Mouse (Mus musculus): ENCODE data around the gene Itpr1.

Gene Itpr1

GRCm38 (mm10) chr6:108476797-108477235 is 263.9 kb downstream of the Itpr1 start:
- peak; percentile 66 to 76 for DNase-seq

GRCm38 (mm10) chr6:108477602-108478001 is 264.7 kb downstream of the Itpr1 start:
- DNase-seq: no peak

- DNase-seq: no peak
These were observed 268.3 kb downstream of the Itpr1 start for GRCm38 (mm10) chr6:108481190-108481589.

GRCm38 (mm10) chr6:108482464-108482863 is 269.6 kb downstream of the Itpr1 start:
- no peak for DNase-seq

- no peak for DNase-seq
These were observed 273.5 kb downstream of the Itpr1 start for GRCm38 (mm10) chr6:108486212-108486992.

GRCm38 (mm10) chr6:108487300-108487835 is 274.5 kb downstream of the Itpr1 start:
- no peak for DNase-seq

- peak; percentile 37 to 45 for DNase-seq
These were observed 275.4 kb downstream of the Itpr1 start for GRCm38 (mm10) chr6:108488250-108488649.

- no peak for DNase-seq
These were observed 279.1 kb downstream of the Itpr1 start for GRCm38 (mm10) chr6:108491969-108492368.

- DNase-seq: no peak
These were observed 280.9 kb downstream of the Itpr1 start for GRCm38 (mm10) chr6:108493753-108494152.

GRCm38 (mm10) chr6:108494185-108494804 is 281.4 kb downstream of the Itpr1 start:
- DNase-seq: no peak

GRCm38 (mm10) chr6:108494994-108495393 is 282.1 kb downstream of the Itpr1 start:
- DNase-seq: no peak

GRCm38 (mm10) chr6:108498070-108498469 is 285.2 kb downstream of the Itpr1 start:
- DNase-seq: no peak

- no peak for DNase-seq
These were observed 290.8 kb downstream of the Itpr1 start for GRCm38 (mm10) chr6:108503651-108504050.

- no peak for DNase-seq
These were observed 291.8 kb downstream of the Itpr1 start for GRCm38 (mm10) chr6:108504717-108505116.

- no peak for DNase-seq
These were observed 293.3 kb downstream of the Itpr1 start for GRCm38 (mm10) chr6:108506161-108506560.

GRCm38 (mm10) chr6:108507337-108507736 is 294.4 kb downstream of the Itpr1 start:
- DNase-seq: no peak

- no peak for DNase-seq
These were observed 296.4 kb downstream of the Itpr1 start for GRCm38 (mm10) chr6:108509320-108509719.

GRCm38 (mm10) chr6:108510101-108510500 is 297.2 kb downstream of the Itpr1 start:
- no peak for DNase-seq

GRCm38 (mm10) chr6:108512097-108512496 is 299.2 kb downstream of the Itpr1 start:
- DNase-seq: no peak

GRCm38 (mm10) chr6:108512994-108513393 is 300.1 kb downstream of the Itpr1 start:
- peak in 1 of 2 experiments; percentile 54 for DNase-seq

GRCm38 (mm10) chr6:108516248-108516647 is 303.4 kb downstream of the Itpr1 start:
- no peak for DNase-seq

- no peak for DNase-seq
These were observed 304.5 kb downstream of the Itpr1 start for GRCm38 (mm10) chr6:108517241-108517981.

- DNase-seq: no peak
These were observed 305.1 kb downstream of the Itpr1 start for GRCm38 (mm10) chr6:108517986-108518385.

Measured in kidney, postnatal 4 days (tissue).